Mouse (Mus musculus) limb, embryonic 12.5 days (tissue): Measurements from ENCODE around the gene Cdh18. TPM values are rescaled to one million over a fixed set of nuclear protein-coding genes. Genes with fewer than 3 reads are reported as not detected.
"Not testable (repeated sequence)": the region's sequence is repeated elsewhere in the genome, so short reads cannot be mapped to it uniquely, and the experiment has no call there.

Experiments
- ATAC-seq: fragments of 200-750 bp; cut with Nextera tagmentation; 2 replicates; pipeline ENCODE4 v1.8.0; 2017; ENCODE audit warnings: low read depth, moderate TSS enrichment; ENCODE audit not compliant: insufficient number of reproducible peaks, insufficient read depth, low FRiP score, low TSS enrichment
- H3K27ac ChIP-seq: fragments of 300-500 bp; sonication (generic); 2 replicates; pipeline ENCODE4 v1.5.1; 2016; ENCODE audit warnings: mild to moderate bottlenecking, moderate library complexity
- H3K27me3 ChIP-seq: fragments of 300-500 bp; sonication (generic); 2 replicates; pipeline ENCODE4 v1.6.1; 2016; ENCODE audit warnings: mild to moderate bottlenecking, moderate library complexity
- H3K36me3 ChIP-seq: fragments of 300-500 bp; sonication (generic); 2 replicates; pipeline ENCODE4 v1.6.1; 2016; ENCODE audit warnings: mild to moderate bottlenecking, moderate library complexity
- H3K4me1 ChIP-seq: fragments of 300-500 bp; sonication (generic); replicated peaks from 2 replicates; pipeline ENCODE4 v1.6.1; 2016
- H3K4me2 ChIP-seq: fragments of 300-500 bp; sonication (generic); 2 replicates; pipeline ENCODE4 v1.6.1; 2016; ENCODE audit warnings: mild to moderate bottlenecking, moderate library complexity
- H3K4me3 ChIP-seq: fragments of 300-500 bp; sonication (generic); replicated peaks from 2 replicates; pipeline ENCODE4 v1.5.1; 2016; ENCODE audit warnings: mild to moderate bottlenecking
- H3K9ac ChIP-seq: fragments of 300-500 bp; sonication (generic); replicated peaks from 2 replicates; pipeline ENCODE4 v1.6.1; 2016; ENCODE audit warnings: mild to moderate bottlenecking, moderate library complexity
- H3K9me3 ChIP-seq: fragments of 300-500 bp; sonication (generic); 2 replicates; pipeline ENCODE4 v1.6.1; 2016; ENCODE audit warnings: mild to moderate bottlenecking, moderate library complexity
- WGBS: fragments of 180-500 bp; shearing (Covaris S2); methylation state at CpG from one replicate; pipeline ENCODE4 v1.1.7; 2016; 5-methylcytosine and 5-hydroxymethylcytosine counted together
- polyA plus RNA-seq: library from polyadenylated mRNA; unstranded; fragments of >200 nt; fragmentation: Nextera tagmentation; extraction: Ambion mirVana; gene quantifications from 2 replicates; pipeline ENCODE4 v1.2.1, GENCODE M21; 2016

Gene Cdh18
- polyA plus RNA-seq, 1 experiment from 2014 or later = 0.24 TPM

DNA sequence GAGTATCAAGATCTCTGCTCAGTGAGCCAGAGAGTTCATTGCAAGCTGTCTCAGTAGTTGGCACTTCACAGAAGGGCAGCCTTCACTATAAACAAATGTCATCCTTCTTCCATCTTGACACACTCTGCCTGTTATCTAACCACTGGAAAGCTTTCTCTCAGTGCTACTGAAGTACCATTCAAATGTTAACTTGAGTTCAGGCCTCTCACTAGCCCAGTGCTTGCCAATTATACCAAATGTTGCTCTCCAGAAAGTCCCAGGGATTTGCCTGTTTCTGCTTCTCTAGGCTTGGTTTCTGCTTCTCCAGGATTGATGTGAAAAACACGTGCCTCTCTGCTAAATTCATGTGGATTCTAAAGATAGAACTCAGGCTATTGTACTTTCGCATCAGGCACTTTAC is 681.8 kb downstream of the Cdh18 start:
- 77% methylated on average over 2 of the region's 2 CpGs for WGBS
- Histone ChIP-seq H3K9ac (no peak overlapping the region), H3K9me3 (no peaks in the 10 kb centered on the region), H3K27me3 (no peaks in the 10 kb centered on the region), H3K36me3 (no peaks in the 10 kb centered on the region), H3K27ac (no peak overlapping the region), H3K4me3 (no peak overlapping the region), H3K4me2 (no peak overlapping the region), H3K4me1 (no peaks in the 10 kb centered on the region)
- no peak for ATAC-seq

DNA sequence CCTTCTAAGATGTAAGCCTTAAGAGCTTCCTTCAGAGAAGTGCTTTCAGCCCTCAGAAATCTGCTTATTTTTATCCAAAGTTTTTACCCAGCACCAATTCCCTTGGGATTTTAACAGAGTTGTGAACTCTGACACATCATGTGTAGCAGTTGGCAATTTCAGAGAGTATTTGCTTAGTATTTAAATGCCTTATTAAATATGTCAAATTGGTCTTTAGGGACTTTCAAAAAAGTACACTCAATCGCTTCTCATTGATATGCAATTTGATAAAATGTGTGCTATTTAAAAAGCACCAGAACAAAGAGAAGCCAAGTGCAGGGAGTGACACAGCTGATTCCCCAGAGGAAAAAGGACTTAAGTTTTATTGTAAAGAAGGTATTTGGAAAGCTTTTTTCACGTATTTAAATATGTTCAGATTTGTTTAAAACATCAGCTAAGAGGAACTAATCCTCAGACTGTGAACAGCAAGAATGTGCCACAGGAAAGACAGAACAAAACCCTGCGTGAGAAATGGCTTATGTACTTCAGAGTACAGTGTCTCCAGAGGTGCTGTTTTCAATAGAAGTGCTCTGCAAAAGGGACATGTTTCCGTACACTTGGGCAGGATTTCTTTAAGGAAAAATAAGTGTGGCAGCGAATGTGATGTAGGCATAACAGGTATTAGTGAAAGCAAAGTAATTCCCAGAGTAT is 709.1 kb downstream of the Cdh18 start:
- ATAC-seq = no peak
- H3K9me3 ChIP-seq = no peaks in the 10 kb centered on the region
- no peak overlapping the region for H3K4me3 ChIP-seq
- H3K36me3 ChIP-seq = no peaks in the 10 kb centered on the region
- H3K27ac ChIP-seq = no peak overlapping the region
- H3K9ac ChIP-seq = no peak overlapping the region
- H3K4me1 ChIP-seq = no peaks in the 10 kb centered on the region
- H3K27me3 ChIP-seq = no peaks in the 10 kb centered on the region
- no peak overlapping the region for H3K4me2 ChIP-seq
- 66% methylated on average over 5 of the region's 5 CpGs for WGBS

DNA sequence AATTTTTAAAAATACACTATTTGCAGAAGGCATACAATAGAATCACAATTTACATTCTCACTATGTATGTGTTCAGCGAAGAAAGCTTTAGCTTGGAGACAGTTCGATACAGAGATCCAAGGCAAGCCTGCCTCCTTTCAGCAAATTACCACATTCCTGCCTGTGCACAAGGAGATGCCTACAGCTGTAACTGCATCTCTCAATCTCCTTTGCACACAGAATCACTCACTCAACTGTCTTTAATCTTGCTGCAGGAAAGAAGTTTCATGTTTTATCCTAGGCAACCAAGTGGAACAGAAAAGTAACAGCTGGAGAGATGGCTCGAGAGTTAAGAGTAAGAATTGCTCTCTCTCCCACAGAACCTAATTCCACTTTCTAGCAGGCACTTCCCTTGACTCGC is 729.6 kb downstream of the Cdh18 start:
- 81% methylated on average over 4 of the region's 4 CpGs for WGBS
- Histone ChIP-seq H3K9me3 (no peaks in the 10 kb centered on the region), H3K9ac (no peak overlapping the region), H3K4me2 (no peak overlapping the region), H3K4me1 (no peaks in the 10 kb centered on the region), H3K27ac (no peak overlapping the region), H3K4me3 (no peak overlapping the region), H3K36me3 (no peaks in the 10 kb centered on the region), H3K27me3 (no peaks in the 10 kb centered on the region)
- ATAC-seq = no peak

DNA sequence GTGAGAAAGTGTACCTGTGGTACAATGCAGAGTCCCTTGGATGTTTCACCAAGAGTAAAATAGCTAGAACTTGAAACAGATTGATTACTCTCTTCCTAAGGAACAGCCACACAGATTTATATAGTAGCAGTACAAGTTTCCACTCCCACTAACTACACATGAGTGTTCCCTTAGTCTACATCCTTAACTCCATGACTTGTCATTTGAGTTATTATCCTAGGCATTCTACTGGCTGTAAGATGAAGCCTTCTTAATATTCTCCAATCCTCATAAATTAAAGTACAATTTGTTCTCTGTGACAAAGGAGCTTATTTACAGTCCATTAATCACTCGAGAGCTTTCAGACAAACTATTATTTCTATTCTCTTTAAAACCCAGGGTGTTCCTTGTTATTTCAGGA is 756.2 kb downstream of the Cdh18 start:
- Histone ChIP-seq H3K27ac (no peak overlapping the region), H3K9me3 (no peaks in the 10 kb centered on the region), H3K4me3 (no peak overlapping the region), H3K27me3 (no peaks in the 10 kb centered on the region), H3K36me3 (no peaks in the 10 kb centered on the region), H3K9ac (no peak overlapping the region), H3K4me1 (no peaks in the 10 kb centered on the region), H3K4me2 (no peak overlapping the region)
- 62% methylated on average over 1 of the region's 1 CpGs for WGBS
- no peak for ATAC-seq

DNA sequence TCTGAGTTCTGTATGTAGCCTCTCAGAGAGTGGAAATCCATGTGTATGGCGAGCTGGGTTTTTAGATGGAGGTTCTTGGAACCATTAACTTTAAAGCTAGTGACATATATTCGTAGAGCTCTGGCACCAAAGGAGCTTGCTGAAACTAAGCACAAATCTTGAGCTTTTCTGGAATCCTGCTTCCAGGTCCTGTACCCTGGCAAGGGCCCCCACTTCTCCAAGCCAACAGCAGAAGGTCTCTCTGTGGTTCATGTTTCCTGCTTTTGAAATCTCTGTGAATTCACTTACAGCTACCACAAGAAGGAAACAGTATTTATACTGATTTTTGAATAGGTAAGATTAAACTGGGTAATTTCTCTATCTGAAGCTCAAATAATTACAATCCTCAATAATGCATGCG is 767.9 kb downstream of the Cdh18 start:
- no peaks in the 10 kb centered on the region for H3K36me3 ChIP-seq
- no peaks in the 10 kb centered on the region for H3K9me3 ChIP-seq
- no peak overlapping the region for H3K27ac ChIP-seq
- 83% methylated on average over 3 of the region's 3 CpGs for WGBS
- H3K27me3 ChIP-seq = no peaks in the 10 kb centered on the region
- no peak for ATAC-seq
- no peak overlapping the region for H3K4me2 ChIP-seq
- no peak overlapping the region for H3K9ac ChIP-seq
- no peak overlapping the region for H3K4me3 ChIP-seq
- no peaks in the 10 kb centered on the region for H3K4me1 ChIP-seq

DNA sequence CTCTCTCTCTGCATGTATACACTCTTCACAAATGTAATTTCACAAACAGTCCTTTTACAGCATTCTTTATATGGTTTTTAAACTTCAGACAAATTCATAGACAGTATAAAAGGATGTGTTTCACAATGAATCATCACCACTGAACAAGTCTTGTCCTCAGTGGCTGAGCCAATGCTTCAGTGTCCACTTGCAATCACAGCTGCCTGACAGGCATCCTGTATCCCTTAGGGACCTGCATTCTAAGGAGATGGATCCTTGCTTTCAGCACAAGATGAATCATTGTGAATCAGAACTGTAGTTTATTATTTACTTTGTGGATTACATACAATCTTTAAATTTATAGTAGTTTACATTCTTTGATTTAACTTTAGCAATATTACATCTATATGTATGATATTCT is 768.6 kb downstream of the Cdh18 start:
- H3K36me3 ChIP-seq = no peaks in the 10 kb centered on the region
- H3K4me2 ChIP-seq = no peak overlapping the region
- H3K27me3 ChIP-seq = no peaks in the 10 kb centered on the region
- no peak for ATAC-seq
- H3K9me3 ChIP-seq = no peaks in the 10 kb centered on the region
- no peak overlapping the region for H3K27ac ChIP-seq
- no peak overlapping the region for H3K9ac ChIP-seq
- H3K4me3 ChIP-seq = no peak overlapping the region
- H3K4me1 ChIP-seq = no peaks in the 10 kb centered on the region

DNA sequence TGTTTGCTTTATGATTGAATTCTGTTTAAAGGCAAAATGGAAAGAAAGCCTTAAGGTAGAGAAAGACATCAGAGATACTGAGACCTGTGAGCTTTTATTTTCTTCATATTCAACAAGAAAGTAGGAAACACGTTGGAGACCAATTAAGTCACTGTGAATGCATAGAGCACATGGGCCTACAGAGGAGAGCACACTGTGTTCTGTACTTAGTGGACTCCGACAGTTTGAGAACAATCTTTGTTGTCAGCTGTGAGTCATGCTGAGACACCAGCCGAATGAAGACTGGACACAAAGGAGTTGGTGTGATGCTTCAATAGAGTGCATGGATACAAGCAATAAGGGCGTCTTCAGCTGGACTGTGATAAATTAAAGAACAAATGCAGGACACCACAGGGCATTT is 791.5 kb downstream of the Cdh18 start:
- not testable (repeated sequence) for H3K9ac ChIP-seq, H3K36me3 ChIP-seq, H3K4me1 ChIP-seq, H3K4me2 ChIP-seq, H3K9me3 ChIP-seq, H3K27ac ChIP-seq, H3K4me3 ChIP-seq, H3K27me3 ChIP-seq, ATAC-seq
- WGBS = no CpG with 5 or more reads among the region's 4 CpGs

DNA sequence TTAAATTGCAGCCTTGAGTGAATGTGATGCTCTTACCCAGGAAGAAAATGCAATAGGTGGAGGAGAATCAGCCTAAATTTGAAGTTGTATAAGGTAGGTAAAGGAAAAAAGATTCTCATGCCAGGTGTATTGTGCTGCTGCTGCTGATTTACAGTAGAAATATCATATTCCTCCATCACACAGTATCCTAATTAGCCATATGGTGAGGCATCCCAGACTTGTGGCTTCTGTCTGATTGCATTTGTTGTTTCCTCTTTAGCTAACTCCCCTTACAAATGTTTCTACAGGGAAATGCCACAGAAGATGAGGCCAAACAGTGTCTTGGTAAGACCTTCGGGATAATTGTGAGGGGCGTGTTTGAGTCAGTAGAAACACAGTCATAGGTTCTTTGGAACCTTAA is 802.3 kb downstream of the Cdh18 start:
- no peak overlapping the region for H3K9ac ChIP-seq
- no peak overlapping the region for H3K27ac ChIP-seq
- no peak overlapping the region for H3K4me2 ChIP-seq
- H3K4me3 ChIP-seq = no peak overlapping the region
- 89% methylated on average over 2 of the region's 2 CpGs for WGBS
- H3K9me3 ChIP-seq = no peaks in the 10 kb centered on the region
- ATAC-seq = no peak
- no peaks in the 10 kb centered on the region for H3K36me3 ChIP-seq
- no peaks in the 10 kb centered on the region for H3K4me1 ChIP-seq
- no peaks in the 10 kb centered on the region for H3K27me3 ChIP-seq

DNA sequence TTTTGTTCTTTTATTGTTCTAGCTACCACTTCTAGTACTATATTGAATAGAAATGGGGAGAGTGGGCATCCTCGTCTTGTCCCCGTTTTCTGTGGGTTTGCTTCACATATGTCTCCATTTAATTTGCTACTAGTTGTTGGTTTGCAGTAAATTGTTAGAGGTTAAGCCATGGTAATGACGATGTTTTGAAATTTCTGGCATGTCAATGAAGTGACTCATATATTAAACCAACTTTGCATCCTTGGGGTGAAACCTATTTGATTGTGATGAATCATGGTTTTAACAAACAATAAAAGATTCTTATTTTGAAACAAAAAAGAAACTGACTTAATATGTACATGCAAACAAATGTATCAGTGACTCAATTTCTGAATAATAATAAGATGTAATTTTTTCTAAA is 817.5 kb downstream of the Cdh18 start:
- no peak for ATAC-seq
- H3K27me3 ChIP-seq = no peaks in the 10 kb centered on the region
- 88% methylated on average over 3 of the region's 3 CpGs for WGBS

DNA sequence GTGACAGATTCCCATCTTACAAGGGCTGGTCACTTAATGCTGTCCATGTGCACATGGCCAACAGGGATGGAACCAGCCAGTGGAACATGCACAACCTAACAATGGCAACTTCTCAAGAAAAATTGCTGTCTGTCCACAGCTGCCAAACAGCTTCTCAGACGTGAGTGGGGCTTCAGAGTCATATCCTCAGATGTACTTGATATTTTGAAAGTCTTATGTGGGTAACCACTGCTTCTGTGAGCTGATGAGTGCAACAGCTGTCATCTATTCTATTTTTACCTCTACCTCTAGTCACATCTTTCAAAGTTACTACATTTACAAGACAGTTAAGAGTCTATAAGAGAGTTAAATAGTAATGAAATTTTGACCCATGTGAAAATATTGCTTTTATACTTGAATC is 818.9 kb downstream of the Cdh18 start:
- no peaks in the 10 kb centered on the region for H3K9me3 ChIP-seq
- H3K9ac ChIP-seq = no peak overlapping the region

More for the DNA sequence above, 817.5 kb downstream of the Cdh18 start:
- Histone ChIP-seq H3K36me3 (no peaks in the 10 kb centered on the region), H3K4me2 (no peak overlapping the region), H3K9ac (no peak overlapping the region), H3K9me3 (no peaks in the 10 kb centered on the region), H3K4me1 (no peaks in the 10 kb centered on the region), H3K4me3 (no peak overlapping the region), H3K27ac (no peak overlapping the region)

DNA sequence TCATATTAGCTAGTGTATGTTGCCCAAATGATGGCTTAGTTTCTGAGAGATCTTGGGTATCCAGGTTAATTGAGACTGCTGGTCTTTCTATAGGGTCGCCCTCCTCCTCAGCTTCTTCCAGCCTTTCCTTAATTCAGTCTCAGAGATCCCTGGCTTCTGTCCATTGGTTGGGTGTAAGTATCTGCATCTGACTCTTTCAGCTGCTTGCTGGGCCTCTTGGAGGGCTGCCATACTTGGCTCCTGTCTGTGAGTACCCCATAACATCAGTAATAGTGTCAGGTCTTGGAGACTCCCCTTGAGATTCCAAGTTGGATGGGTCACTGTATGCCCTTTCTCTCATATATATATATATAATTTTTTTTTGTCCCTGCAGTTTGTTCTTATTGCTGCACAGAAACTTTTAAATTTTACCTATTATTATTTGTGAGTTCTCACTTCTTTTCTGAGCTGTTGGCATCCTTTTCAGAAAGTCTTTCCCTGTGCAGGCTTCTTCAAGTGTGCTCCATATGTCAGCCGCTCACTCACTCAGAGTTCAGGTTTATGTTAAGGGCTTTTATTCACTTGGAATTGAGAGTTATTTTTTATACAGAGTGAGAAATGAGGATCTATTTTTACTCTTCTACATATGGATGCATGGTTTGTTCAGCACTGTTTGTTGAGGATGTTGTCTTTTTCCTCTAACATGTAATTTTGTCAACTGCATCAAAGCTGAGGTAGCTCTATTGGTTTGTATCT is 829.4 kb downstream of the Cdh18 start:
- H3K9ac ChIP-seq = no peak overlapping the region
- no peak overlapping the region for H3K4me2 ChIP-seq
- no peak for ATAC-seq
- H3K4me3 ChIP-seq = no peak overlapping the region
- H3K27ac ChIP-seq = no peak overlapping the region
- no peaks in the 10 kb centered on the region for H3K4me1 ChIP-seq
- no peaks in the 10 kb centered on the region for H3K27me3 ChIP-seq
- WGBS = 92% methylated on average over 2 of the region's 2 CpGs
- H3K36me3 ChIP-seq = no peaks in the 10 kb centered on the region
- no peaks in the 10 kb centered on the region for H3K9me3 ChIP-seq

More for the DNA sequence above, 818.9 kb downstream of the Cdh18 start:
- Histone ChIP-seq H3K36me3 (no peaks in the 10 kb centered on the region), H3K27ac (no peak overlapping the region), H3K4me2 (no peak overlapping the region), H3K27me3 (no peaks in the 10 kb centered on the region), H3K4me1 (no peaks in the 10 kb centered on the region), H3K4me3 (no peak overlapping the region)
- no peak for ATAC-seq
- 61% methylated on average over 1 of the region's 1 CpGs for WGBS

DNA sequence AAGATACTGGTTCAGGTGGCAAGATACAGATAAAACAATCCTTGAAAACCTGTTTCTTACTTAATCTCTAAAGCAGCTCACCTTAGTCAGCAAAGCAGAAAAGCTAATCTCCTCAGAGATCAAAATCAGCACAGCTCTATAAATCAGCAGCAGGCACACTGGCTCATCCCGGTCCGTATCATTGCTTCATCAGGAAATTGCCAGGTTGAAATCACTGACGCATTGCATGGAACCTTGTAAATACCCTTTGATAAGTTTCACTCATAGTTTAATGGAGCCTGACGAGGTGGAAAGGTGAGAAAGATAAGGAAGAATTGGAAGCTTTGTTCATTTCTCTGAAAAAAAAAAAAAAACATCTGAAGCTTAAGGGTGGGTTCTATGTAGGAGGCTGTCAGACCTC is 837.0 kb downstream of the Cdh18 start:
- H3K9ac ChIP-seq = no peak overlapping the region
- H3K36me3 ChIP-seq = no peaks in the 10 kb centered on the region
- no peaks in the 10 kb centered on the region for H3K9me3 ChIP-seq
- no peak for ATAC-seq
- no peak overlapping the region for H3K4me2 ChIP-seq
- H3K27me3 ChIP-seq = no peaks in the 10 kb centered on the region
- H3K4me1 ChIP-seq = no peaks in the 10 kb centered on the region
- H3K4me3 ChIP-seq = no peak overlapping the region
- H3K27ac ChIP-seq = no peak overlapping the region
- 78% methylated on average over 4 of the region's 4 CpGs for WGBS
